Mouse (Mus musculus): ENCODE measurements around the gene Shoc2. TPM values are rescaled to one million over a fixed set of nuclear protein-coding genes. Genes with fewer than 3 reads are reported as not detected.

Gene Shoc2
- total RNA-seq, 4 experiments from 2014 or later, result 46.4 to 55.0 (median 50.5) TPM

GRCm38 (mm10) chr19:54015503-54015902, 71.4 kb downstream of the Shoc2 start:
- DNase-seq (ENCODE audit: low spot score in 2 of 2), result no peak

- DNase-seq (ENCODE audit: low spot score in 2 of 2), result no peak
Measured at GRCm38 (mm10) chr19:54035100-54035499, 91.0 kb downstream of the Shoc2 start.

- DNase-seq (ENCODE audit: low spot score in 2 of 2), result no peak
Measured at GRCm38 (mm10) chr19:54039441-54039840, 95.3 kb downstream of the Shoc2 start.

DNA sequence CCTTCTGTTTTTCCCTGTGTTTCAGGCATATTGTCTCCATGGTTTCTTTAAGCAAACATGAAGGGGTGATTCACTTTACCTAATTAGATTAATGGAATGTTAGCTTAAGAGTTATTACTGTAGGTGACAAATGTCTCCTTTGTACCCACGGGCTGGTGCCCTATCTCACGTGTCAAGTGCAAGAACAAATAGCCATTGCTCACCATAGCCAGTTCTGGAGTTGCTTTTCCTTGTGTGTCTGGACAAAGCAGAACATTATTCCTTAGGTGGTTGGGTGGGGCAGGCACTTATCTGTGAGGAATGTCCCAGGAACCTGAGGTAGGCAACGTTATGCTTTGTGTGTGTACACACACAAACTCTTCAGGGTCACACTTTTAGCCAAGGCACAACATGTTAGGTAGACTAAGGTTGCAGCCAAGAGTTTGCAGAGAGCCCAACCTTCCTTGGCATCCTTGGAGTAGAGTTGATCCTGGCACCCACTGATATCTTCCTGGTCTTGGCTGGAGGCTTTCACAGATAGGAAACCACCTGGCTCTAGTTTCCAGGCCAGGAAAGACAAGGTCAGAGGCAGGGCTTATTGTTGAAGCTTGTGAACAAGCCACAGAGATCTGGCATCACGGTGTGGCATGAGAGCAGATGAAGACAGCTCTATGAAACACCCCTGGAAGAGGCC, 96.4 kb downstream of the Shoc2 start:
- no peak for DNase-seq (ENCODE audit: low spot score in 2 of 2)

GRCm38 (mm10) chr19:54041029-54041367, 96.9 kb downstream of the Shoc2 start:
- DNase-seq (ENCODE audit: low spot score in 2 of 2), result no peak

DNA sequence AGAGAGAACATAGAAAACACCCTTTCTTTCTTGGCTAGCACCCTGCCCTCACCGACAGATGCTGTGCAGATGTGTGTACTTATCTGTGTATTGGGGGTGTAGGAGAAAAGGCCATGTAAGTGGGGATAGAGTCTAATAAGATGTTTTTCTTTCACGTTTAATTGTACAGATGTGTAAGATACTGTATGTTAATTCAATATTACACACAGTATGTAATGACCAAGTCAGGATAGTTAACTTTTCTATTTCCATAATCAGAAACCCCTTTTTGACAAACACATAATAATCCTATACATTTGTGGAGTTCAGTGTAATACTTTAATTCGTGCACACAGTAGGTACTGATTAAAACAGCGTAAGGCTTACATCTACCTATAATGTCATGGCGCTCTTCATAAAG, 99.7 kb downstream of the Shoc2 start, which contains the start of gene Adra2a:
TSS of gene Adra2a (plus strand) at position 301 of the 400 bp plus-strand sequence.
- DNase-seq (ENCODE audit: low spot score in 2 of 2), result no peak

GRCm38 (mm10) chr19:54044507-54045371, 100.6 kb downstream of the Shoc2 start:
- peak; percentile 38 to 77 for DNase-seq (ENCODE audit: low spot score in 2 of 2)

DNA sequence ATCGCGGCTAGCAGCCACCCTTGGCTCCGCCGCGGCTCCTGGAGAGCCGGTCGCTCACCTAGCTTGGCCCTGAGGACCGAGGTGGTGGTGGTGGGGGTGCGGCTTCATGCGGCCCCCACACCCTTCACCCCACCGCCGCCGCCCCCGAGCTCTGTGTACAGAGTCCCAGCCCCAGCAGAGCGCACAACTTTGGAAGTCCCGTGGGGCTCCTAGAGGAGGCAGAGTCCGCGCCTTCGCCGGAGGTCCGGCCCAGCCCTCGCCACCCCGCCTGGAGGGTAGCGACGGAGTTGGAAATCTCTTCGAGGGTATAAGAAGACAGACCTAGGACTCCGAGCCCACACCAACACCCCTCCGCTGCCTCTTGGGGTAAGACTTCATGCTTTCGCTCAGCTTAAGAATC, 101.3 kb downstream of the Shoc2 start:
- no peak for DNase-seq (ENCODE audit: low spot score in 2 of 2)

DNA sequence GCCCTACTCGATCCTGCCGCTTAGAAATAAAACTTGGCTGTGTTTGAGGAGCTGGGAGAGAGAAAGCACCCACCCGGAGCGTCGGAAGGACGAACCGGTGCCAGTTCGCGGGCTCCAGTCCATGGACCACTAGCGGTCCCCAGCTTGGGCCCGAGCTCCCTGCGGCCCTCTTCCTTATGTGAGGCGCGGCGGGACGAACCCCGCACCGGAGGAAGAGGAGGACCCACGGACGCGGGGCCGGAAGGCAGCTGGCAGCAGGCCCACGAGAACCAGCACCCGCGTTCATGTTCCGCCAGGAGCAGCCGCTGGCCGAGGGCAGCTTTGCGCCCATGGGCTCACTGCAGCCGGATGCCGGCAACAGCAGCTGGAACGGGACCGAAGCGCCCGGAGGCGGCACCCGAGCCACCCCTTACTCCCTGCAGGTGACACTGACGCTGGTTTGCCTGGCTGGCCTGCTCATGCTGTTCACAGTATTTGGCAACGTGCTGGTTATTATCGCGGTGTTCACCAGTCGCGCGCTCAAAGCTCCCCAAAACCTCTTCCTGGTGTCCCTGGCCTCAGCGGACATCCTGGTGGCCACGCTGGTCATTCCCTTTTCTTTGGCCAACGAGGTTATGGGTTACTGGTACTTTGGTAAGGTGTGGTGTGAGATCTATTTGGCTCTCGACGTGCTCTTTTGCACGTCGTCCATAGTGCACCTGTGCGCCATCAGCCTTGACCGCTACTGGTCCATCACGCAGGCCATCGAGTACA, 102.0 kb downstream of the Shoc2 start:
- DNase-seq (ENCODE audit: low spot score in 2 of 2), result no peak

DNA sequence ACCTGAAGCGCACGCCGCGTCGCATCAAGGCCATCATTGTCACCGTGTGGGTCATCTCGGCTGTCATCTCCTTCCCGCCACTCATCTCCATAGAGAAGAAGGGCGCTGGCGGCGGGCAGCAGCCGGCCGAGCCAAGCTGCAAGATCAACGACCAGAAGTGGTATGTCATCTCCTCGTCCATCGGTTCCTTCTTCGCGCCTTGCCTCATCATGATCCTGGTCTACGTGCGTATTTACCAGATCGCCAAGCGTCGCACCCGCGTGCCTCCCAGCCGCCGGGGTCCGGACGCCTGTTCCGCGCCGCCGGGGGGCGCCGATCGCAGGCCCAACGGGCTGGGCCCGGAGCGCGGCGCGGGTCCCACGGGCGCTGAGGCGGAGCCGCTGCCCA, 102.6 kb downstream of the Shoc2 start:
- no peak for DNase-seq (ENCODE audit: low spot score in 2 of 2)

- DNase-seq (ENCODE audit: low spot score in 2 of 2), result no peak
Measured at GRCm38 (mm10) chr19:54047386-54048050, 103.4 kb downstream of the Shoc2 start.

- no peak for DNase-seq (ENCODE audit: low spot score in 2 of 2)
Measured at GRCm38 (mm10) chr19:54048161-54048885, 104.2 kb downstream of the Shoc2 start.

DNA sequence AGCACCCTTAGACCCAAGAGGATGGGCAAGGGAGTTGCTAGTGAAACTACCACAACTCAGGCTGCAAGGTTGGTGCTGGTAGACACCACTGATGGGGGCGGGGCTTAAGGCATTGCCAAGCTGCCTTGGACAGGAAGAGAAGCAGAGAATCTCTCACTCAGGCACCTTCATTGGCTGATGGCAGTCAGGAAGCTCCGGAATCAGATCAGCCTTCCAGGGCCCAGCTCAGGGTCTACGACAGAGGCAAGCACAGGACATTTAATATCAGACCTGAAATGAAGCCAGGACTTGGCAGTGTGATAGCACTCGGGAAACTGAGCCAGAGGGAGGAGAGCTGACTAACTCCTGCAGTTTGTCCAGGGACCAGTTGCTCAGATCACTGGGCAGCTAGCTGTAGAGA, 107.5 kb downstream of the Shoc2 start:
- no peak for DNase-seq (ENCODE audit: low spot score in 2 of 2)

- no peak for DNase-seq (ENCODE audit: low spot score in 2 of 2)
Measured at GRCm38 (mm10) chr19:54055845-54056244, 111.7 kb downstream of the Shoc2 start.

DNA sequence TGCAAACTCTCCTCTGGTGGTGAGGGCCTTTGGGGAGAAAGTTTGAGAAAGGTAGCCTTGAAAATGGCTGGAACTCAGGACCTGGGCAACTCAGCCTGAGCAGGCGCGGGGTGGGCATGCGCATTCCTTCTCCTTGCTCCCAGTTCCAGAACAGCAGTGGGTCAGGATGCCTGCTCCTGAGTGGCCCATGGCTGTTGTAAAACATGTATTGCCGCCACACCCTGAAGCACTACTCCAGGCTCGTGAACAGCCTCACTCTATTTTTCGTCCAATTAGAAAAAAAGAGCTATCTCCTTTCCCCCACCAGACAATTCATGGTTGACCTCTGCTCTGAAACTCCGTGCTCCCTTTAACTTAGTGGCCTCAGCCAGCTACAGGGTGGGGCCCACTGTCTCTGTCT, 124.3 kb downstream of the Shoc2 start:
- DNase-seq (ENCODE audit: low spot score in 2 of 2), result no peak

- no peak for DNase-seq (ENCODE audit: low spot score in 2 of 2)
Measured at GRCm38 (mm10) chr19:54070521-54070920, 126.4 kb downstream of the Shoc2 start.

- no peak for DNase-seq (ENCODE audit: low spot score in 2 of 2)
Measured at GRCm38 (mm10) chr19:54072233-54072800, 128.2 kb downstream of the Shoc2 start.

DNA sequence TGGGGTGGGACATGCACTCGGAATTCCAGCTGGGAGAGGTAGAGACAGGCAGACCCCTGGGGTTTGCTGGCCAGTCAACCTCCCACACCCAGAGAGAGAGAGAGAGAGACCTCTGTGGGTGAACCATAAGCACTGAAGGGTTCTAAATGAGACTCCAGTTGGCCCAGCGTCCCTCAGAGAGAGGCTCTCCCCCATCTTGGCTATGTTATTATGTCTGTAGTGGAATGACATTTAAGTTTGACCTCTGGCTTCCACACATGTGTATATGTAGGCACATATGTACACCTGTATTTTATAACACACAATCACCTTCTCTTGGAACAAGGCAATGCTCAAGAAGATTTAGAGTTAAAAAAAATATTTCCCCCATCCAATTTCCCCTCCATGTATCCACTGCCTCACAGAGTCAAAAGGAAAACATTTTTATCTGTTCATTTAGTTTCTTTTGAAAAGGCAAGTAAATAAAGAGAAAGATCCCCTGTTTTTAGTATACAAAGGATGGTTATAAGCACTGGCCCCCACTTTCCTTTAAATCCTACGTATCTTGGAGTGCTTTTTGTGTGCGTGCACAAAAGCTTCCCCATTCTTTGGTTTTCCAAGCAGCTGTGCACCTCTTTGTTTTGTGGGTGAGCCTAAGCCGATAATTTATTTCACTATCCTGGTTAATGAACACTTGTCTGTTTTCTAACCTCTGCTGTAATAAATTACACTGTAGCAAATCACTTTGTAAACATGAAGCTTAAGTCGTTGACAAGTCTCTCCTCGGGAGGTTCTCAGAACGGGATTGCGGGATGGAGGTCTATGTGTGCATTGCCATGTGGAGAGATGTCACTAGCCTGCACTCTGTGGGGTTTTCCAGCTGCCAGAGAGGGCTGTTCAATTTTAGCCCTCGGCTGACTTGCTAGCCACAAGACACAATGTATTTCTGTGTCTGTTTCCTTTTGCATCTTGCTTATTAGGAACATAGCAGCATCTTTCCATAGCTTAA, 132.6 kb downstream of the Shoc2 start:
- no peak for DNase-seq (ENCODE audit: low spot score in 2 of 2)

- DNase-seq (ENCODE audit: low spot score in 2 of 2), result no peak
Measured at GRCm38 (mm10) chr19:54081303-54081702, 137.2 kb downstream of the Shoc2 start.
